Mouse (Mus musculus): ENCODE measurements at regions not wholly inside any gene's neighbourhood (a gene's known extent, or its start where the extent isn't known, plus 50 kb on each side); places are given as distances from the start of the nearest gene placed in this dataset.

DNA sequence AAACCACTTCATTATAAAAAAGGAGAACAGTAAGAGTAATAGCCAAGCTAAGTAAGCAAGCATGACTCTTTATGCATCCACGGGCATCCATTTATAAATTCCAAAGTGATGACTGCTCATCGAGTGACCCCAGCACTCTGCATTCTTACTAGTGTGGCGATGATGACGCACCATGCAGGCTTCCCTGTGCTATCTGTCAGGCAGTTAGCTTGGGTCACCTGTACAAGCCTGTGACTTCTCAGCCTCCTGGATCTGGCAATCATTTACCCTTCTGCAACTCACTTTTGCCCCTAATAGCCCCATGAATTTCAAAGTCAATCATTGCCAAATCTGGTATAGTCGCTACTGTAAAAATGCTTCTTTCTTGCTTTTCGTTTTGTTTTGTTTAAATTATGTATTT, 237.3 kb downstream of the Klf5 start:
- H3K36me3 ChIP-seq, result no peaks in the 10 kb centered on the region
- no peak overlapping the region for H3K9ac ChIP-seq (replicated peaks)
- ATAC-seq (ENCODE audit: insufficient number of reproducible peaks, insufficient read depth, low FRiP score, low TSS enrichment, low read depth), result no peak
- no peaks in the 10 kb centered on the region for H3K9me3 ChIP-seq
- no peak overlapping the region for H3K4me3 ChIP-seq (replicated peaks)
- no peak overlapping the region for H3K4me2 ChIP-seq
- WGBS, result 93% methylated on average over 6 of the region's 6 CpGs
- H3K27me3 ChIP-seq, result no peaks in the 10 kb centered on the region
- H3K4me1 ChIP-seq (replicated peaks), result no peaks in the 10 kb centered on the region
- H3K27ac ChIP-seq, result no peak overlapping the region

DNA sequence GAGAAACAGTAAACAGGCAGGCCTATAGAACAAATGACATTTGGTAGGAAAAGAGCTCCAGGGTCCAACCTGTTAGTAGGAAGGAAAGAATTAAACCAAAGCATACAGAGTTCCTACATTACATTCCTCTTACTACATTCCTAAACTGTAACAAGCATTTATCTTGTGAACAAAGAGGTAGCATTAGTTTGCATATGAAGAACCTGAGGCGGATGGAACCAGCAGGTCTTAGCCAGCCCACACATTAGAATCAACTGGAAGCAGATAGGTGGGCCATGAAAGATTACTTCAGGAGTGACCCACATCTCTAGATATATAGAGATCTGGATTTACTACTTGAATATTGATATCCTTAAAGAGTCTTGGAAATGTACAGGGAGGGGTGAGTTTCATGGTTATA, 238.8 kb downstream of the Klf5 start:
- WGBS, result 97% methylated on average over 1 of the region's 1 CpGs
- no peaks in the 10 kb centered on the region for H3K36me3 ChIP-seq
- no peaks in the 10 kb centered on the region for H3K27me3 ChIP-seq
- no peak for ATAC-seq (ENCODE audit: insufficient number of reproducible peaks, insufficient read depth, low FRiP score, low TSS enrichment, low read depth)
- H3K9me3 ChIP-seq, result no peaks in the 10 kb centered on the region
- H3K4me2 ChIP-seq, result no peak overlapping the region
- H3K4me1 ChIP-seq (replicated peaks), result no peaks in the 10 kb centered on the region
- H3K27ac ChIP-seq, result no peak overlapping the region
- no peak overlapping the region for H3K9ac ChIP-seq (replicated peaks)
- no peak overlapping the region for H3K4me3 ChIP-seq (replicated peaks)

DNA sequence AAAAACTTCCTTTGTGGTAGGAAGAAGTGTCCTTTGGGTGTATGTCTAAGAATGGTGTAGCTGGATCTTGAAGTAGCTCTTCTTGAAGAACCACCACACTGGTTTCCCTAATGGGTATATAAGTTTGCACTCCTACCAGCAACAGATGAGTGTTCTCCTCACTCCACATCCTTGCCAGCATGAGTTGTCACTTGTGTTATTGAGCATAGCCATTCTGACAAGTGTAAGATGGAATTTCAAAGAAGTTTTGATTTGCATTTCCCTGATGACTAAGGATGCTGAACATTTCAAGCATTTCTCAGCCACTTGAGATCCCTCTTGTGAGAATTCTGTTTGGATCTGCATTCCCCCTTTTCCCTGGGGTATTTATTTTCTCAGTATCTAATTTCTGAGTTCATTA, 243.2 kb downstream of the Klf5 start:
- H3K36me3 ChIP-seq, result no peaks in the 10 kb centered on the region
- H3K27ac ChIP-seq, result no peak overlapping the region
- ATAC-seq (ENCODE audit: insufficient number of reproducible peaks, insufficient read depth, low FRiP score, low TSS enrichment, low read depth), result no peak
- no peak overlapping the region for H3K4me2 ChIP-seq
- no peaks in the 10 kb centered on the region for H3K27me3 ChIP-seq
- no peak overlapping the region for H3K4me3 ChIP-seq (replicated peaks)
- H3K9me3 ChIP-seq, result no peaks in the 10 kb centered on the region
- H3K4me1 ChIP-seq (replicated peaks), result no peaks in the 10 kb centered on the region
- no peak overlapping the region for H3K9ac ChIP-seq (replicated peaks)

DNA sequence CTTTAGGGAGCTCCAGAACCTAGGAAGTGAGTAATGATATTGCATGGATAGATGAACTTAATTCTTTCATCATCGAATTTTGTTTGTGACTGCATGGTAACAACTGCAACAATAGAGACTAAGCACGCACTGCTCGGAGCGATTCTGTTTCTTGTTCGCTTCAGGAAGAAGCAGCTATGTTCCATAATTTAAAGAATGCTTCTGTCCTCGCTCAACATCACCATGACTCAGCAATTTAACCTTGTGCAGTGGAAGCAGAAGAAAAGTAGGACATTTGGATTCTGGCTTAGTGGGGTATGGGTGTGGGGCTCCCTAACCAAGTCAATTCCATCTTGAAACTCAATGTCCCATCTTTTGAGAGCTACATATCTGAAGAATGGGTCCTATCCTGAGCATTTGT, 249.4 kb downstream of the Klf5 start:
- no peak for ATAC-seq (ENCODE audit: insufficient number of reproducible peaks, insufficient read depth, low FRiP score, low TSS enrichment, low read depth)
- no peaks in the 10 kb centered on the region for H3K36me3 ChIP-seq
- H3K9ac ChIP-seq (replicated peaks), result no peak overlapping the region
- H3K4me2 ChIP-seq, result no peak overlapping the region
- no peaks in the 10 kb centered on the region for H3K27me3 ChIP-seq
- H3K27ac ChIP-seq, result no peak overlapping the region
- H3K4me3 ChIP-seq (replicated peaks), result no peak overlapping the region
- H3K9me3 ChIP-seq, result no peaks in the 10 kb centered on the region
- WGBS, result 94% methylated on average over 6 of the region's 6 CpGs
- H3K4me1 ChIP-seq (replicated peaks), result peaks cover 4% of the 10 kb centered on the region; the same call in 1 of the 2 replicates

DNA sequence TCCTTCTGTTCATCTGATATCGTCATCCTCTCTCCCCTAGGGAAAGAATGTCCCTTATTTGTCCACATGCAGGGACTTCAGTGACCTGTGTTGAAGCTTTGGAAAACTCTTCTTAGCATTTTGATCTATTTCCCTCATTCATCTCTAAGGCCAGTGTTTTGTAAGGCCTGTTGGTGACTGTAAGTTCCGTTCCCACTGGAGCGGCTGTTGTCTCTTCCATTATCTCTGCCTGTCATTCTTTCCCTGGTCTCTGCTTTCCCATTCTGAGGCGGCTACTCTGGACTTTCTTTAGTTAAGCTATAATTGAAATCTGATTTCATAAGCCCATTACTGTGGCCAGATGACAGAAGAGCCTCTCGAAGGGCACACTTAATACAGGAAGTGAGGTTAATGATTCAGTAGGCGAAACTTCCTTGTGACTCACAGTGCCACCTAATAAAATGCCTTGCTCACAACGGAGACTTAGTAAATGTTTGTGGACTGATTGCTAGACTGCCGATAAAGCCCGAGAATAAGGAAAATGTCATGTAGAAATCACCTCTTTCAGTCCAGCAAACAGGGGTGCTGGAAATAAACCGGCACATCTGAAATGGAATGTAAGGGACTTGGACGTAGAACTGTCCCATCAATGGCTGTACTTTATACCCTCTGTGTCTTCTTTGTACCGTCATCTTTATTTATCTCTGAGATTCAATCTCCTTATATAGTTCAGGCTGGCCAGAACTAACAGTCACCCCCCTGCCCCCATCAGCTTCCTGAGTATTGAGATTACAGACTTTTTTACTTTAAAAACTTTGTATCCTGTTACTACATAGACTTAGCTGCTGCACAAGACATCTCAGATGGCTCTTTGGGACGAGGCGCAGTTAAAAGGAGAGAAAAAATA, 250.1 kb downstream of the Klf5 start:
- Histone ChIP-seq H3K4me2 (no peak overlapping the region), H3K4me1 (replicated peaks) (peaks cover 4% of the 10 kb centered on the region; the same call in 1 of the 2 replicates), H3K27me3 (no peaks in the 10 kb centered on the region), H3K27ac (no peak overlapping the region), H3K36me3 (no peaks in the 10 kb centered on the region), H3K9ac (replicated peaks) (no peak overlapping the region), H3K9me3 (no peaks in the 10 kb centered on the region), H3K4me3 (replicated peaks) (no peak overlapping the region)
- WGBS, result 48% methylated on average over 14 of the region's 14 CpGs
- no peak for ATAC-seq (ENCODE audit: insufficient number of reproducible peaks, insufficient read depth, low FRiP score, low TSS enrichment, low read depth)

DNA sequence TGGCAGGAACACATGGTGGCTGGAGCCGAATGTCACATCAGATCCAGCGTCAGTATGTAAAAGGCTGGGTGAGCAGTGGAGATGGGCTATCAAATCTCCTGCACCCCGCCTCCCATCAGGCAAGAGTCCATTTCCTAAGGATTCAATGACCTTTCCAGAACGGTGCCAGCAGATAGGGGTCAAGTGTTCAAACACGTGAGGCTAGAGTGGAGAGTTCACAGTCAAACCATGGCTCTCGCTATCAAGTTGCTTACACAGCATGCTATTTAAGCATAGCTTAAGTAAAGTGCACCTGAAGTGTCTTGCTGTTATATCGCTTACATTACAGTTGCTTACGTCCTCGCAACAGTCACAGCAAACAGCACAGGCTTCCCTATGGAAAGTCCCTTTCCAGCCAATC, 265.5 kb downstream of the Klf5 start:
- no peak overlapping the region for H3K9ac ChIP-seq (replicated peaks)
- no peaks in the 10 kb centered on the region; the same call in 1 of the 2 replicates for H3K9me3 ChIP-seq
- no peak overlapping the region for H3K27ac ChIP-seq
- H3K36me3 ChIP-seq, result no peaks in the 10 kb centered on the region
- no peak for ATAC-seq (ENCODE audit: insufficient number of reproducible peaks, insufficient read depth, low FRiP score, low TSS enrichment, low read depth)
- H3K27me3 ChIP-seq, result no peaks in the 10 kb centered on the region
- H3K4me2 ChIP-seq, result no peak overlapping the region
- 85% methylated on average over 9 of the region's 9 CpGs for WGBS
- no peaks in the 10 kb centered on the region for H3K4me1 ChIP-seq (replicated peaks)
- no peak overlapping the region for H3K4me3 ChIP-seq (replicated peaks)

DNA sequence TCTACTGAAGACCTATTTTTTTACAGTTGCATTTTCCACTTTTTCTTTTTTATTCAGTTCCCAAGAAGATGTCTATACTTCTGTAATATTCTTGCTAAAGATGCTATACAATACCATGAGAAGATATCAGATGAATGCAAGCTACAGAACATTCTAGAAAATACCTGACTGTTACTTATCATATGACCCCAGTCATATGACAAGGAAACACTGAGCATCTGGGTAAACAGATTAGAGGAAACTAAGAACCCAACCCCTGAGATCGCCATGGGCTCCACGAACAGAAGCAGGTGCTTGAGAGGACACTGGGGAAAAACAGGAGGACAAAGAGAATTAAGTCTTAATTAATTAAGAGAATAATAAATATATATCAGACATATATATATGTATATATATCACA, 275.7 kb downstream of the Klf5 start:
- 89% methylated on average over 2 of the region's 2 CpGs for WGBS
- Histone ChIP-seq H3K27me3 (no peaks in the 10 kb centered on the region), H3K9ac (replicated peaks) (no peak overlapping the region), H3K9me3 (no peaks in the 10 kb centered on the region), H3K36me3 (no peaks in the 10 kb centered on the region), H3K4me1 (replicated peaks) (peaks cover 8% of the 10 kb centered on the region; the same call in 1 of the 2 replicates), H3K27ac (no peak overlapping the region), H3K4me2 (no peak overlapping the region), H3K4me3 (replicated peaks) (no peak overlapping the region)
- no peak for ATAC-seq (ENCODE audit: insufficient number of reproducible peaks, insufficient read depth, low FRiP score, low TSS enrichment, low read depth)

DNA sequence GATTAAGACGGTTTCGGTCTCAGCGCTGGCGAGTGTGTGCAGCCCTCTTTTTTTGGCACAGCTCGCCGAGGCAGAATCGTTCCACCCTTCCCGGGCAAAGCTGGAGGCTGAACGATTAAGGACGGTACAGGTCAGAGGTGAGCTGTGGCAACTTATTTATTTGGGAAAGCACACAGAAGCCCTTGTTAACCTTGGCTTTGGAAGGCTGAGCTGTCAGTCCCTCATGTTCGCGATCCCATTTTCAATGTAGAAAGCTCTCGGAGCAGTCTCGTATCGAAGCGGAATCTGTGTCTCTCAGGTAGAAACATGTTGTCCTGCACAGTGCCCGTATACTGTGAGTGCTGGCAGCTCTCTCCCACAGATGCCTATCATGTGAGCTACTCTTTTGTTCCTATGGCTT, 280.2 kb downstream of the Klf5 start:
- Histone ChIP-seq H3K27me3 (no peaks in the 10 kb centered on the region), H3K27ac (peak overlapping the region; percentile 69; the same call in 1 of the 2 replicates), H3K4me3 (replicated peaks) (0 out of 2 replicates have a peak overlapping the region, but pooled peaks have one; percentile 3), H3K4me2 (peak overlapping the region; percentile 39), H3K9ac (replicated peaks) (no peak overlapping the region), H3K9me3 (no peaks in the 10 kb centered on the region), H3K36me3 (no peaks in the 10 kb centered on the region), H3K4me1 (replicated peaks) (peaks cover 15% of the 10 kb centered on the region; the same call in 1 of the 2 replicates)
- no peak for ATAC-seq (ENCODE audit: insufficient number of reproducible peaks, insufficient read depth, low FRiP score, low TSS enrichment, low read depth)
- WGBS, result 57% methylated on average over 17 of the region's 17 CpGs

DNA sequence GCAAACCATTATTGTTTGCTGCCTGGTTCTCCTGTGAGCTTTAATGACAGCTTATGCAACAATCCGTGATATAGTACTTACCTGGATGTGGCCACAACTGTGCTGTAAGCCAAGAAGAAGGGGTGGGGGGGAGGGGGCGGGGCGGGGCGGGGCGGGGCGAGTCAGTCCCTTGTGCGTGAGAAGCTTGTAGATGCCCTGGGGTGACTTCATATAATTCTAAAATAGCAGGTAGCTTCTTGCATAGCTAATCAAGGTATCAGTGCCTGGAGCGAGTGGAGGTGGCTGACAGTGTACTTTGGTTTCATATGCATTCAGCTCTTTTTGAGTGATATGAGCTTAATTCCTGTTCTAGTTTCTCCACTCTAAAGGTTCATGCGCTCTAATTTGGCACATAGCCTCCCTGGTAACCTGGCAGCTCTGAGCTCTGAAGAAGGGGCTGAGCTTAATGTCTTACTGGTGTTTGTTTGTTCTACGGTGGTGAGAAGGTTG, 280.8 kb downstream of the Klf5 start:
- Histone ChIP-seq H3K9ac (replicated peaks) (no peak overlapping the region), H3K4me1 (replicated peaks) (peaks cover 15% of the 10 kb centered on the region; the same call in 1 of the 2 replicates), H3K27me3 (no peaks in the 10 kb centered on the region), H3K27ac (no peak overlapping the region), H3K4me2 (peak overlapping the region; percentile 39), H3K4me3 (replicated peaks) (no peak overlapping the region), H3K9me3 (no peaks in the 10 kb centered on the region), H3K36me3 (no peaks in the 10 kb centered on the region)
- ATAC-seq (ENCODE audit: insufficient number of reproducible peaks, insufficient read depth, low FRiP score, low TSS enrichment, low read depth), result no peak
- WGBS, result 31% methylated on average over 10 of the region's 10 CpGs

DNA sequence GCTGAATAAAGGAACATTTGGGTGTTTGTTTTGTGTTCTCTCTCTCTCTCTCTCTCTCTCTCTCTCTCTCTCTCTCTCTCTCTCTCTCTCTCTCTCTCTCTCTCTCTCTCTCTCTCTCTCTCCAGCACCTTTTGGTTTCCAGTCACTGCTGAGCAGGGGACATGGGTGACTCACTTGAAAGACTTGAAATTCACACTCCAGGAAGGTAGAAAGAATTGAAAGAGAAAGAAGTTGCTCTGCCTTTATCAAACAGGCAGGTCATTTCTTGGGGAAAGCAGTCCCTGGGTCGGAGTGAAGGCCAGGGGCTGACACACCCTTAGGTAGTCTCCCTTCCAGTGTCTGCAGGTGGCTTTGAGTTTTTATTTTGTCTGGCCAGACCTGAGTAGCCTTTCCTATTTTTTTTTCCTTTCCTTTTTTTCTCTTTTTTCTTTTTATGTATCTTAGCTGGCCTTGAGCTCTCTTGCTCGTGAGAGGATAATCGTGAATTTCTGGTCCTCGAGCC, 281.3 kb downstream of the Klf5 start:
- H3K9ac ChIP-seq (replicated peaks), result no peak overlapping the region
- ATAC-seq (ENCODE audit: insufficient number of reproducible peaks, insufficient read depth, low FRiP score, low TSS enrichment, low read depth), result no peak
- no peak overlapping the region for H3K27ac ChIP-seq
- peak overlapping the region; percentile 39; the same call in 1 of the 2 replicates for H3K4me2 ChIP-seq
- no peaks in the 10 kb centered on the region for H3K27me3 ChIP-seq
- no peak overlapping the region for H3K4me3 ChIP-seq (replicated peaks)
- no peaks in the 10 kb centered on the region for H3K9me3 ChIP-seq
- H3K36me3 ChIP-seq, result no peaks in the 10 kb centered on the region
- 61% methylated on average over 4 of the region's 4 CpGs for WGBS
- H3K4me1 ChIP-seq (replicated peaks), result peaks cover 15% of the 10 kb centered on the region; the same call in 1 of the 2 replicates

DNA sequence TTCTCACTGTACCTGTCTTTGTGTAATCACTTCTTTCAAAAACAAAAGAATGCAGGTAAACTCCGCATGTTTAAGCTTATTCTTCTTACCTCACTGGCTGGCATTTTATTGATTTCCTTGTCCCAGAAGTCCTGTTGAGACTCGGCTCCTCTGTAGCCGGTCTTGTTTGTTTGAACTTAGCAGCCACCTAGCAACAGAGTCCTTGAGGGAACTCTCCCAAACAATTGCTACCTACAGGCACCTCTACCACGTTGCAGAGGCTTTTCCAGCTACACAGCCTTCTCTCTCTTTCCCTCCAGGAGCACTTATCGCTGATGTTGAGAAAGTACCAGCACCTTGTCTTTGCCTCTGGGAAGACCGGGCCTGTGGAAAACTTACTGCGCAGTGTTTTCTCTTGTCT, 285.7 kb downstream of the Klf5 start:
- no peak for ATAC-seq (ENCODE audit: insufficient number of reproducible peaks, insufficient read depth, low FRiP score, low TSS enrichment, low read depth)
- H3K36me3 ChIP-seq, result no peaks in the 10 kb centered on the region
- no peak overlapping the region for H3K9ac ChIP-seq (replicated peaks)
- H3K9me3 ChIP-seq, result no peaks in the 10 kb centered on the region
- H3K4me1 ChIP-seq (replicated peaks), result peaks cover 6% of the 10 kb centered on the region; the same call in 1 of the 2 replicates
- H3K4me3 ChIP-seq (replicated peaks), result no peak overlapping the region
- no peak overlapping the region for H3K27ac ChIP-seq
- H3K27me3 ChIP-seq, result no peaks in the 10 kb centered on the region
- no peak overlapping the region for H3K4me2 ChIP-seq
- WGBS, result 58% methylated on average over 7 of the region's 7 CpGs
